Mouse (Mus musculus) gastrocnemius, adult 18-20 months (tissue): Measurements from ENCODE around the gene Naga. TPM values are rescaled to one million over a fixed set of nuclear protein-coding genes. Genes with fewer than 3 reads are reported as not detected.
A peak's percentile ranks its signal among the peaks of the same experiment; 100 is the strongest.

Experiments used
- DNase-seq: peaks from one replicate; pipeline ENCODE4 v3.0.0; 2021; ENCODE audit warnings: low spot score
- total RNA-seq, 2 experiments: library from RNA; stranded (reverse); gene quantifications; 2 replicates each; pipeline ENCODE4 v1.2.3; 2021

Gene Naga
- total RNA-seq, 2 experiments from 2014 or later, result 8.7 to 10.0 TPM

- no peak for DNase-seq
Observed at GRCm38 (mm10) chr15:82358431-82359260, 19.9 kb upstream of the Naga start.

- DNase-seq, result peak; percentile 98
Observed at GRCm38 (mm10) chr15:82354126-82354945, 15.6 kb upstream of the Naga start, which contains the start of gene Ndufa6. TSS of gene Ndufa6 (minus strand) at chr15:82354322.

GRCm38 (mm10) chr15:82353745-82354113, 15.0 kb upstream of the Naga start:
- no peak for DNase-seq

- no peak for DNase-seq
Observed at GRCm38 (mm10) chr15:82353078-82353744, 14.5 kb upstream of the Naga start.

GRCm38 (mm10) chr15:82351480-82351879, 12.8 kb upstream of the Naga start:
- DNase-seq, result no peak

- DNase-seq, result no peak
Observed at GRCm38 (mm10) chr15:82350349-82350748, 11.6 kb upstream of the Naga start.

GRCm38 (mm10) chr15:82348999-82349341, 10.2 kb upstream of the Naga start:
- no peak for DNase-seq

GRCm38 (mm10) chr15:82348258-82348998, 9.7 kb upstream of the Naga start:
- DNase-seq, result no peak

GRCm38 (mm10) chr15:82347852-82348251, 9.1 kb upstream of the Naga start:
- DNase-seq, result no peak

GRCm38 (mm10) chr15:82347303-82347676, 8.6 kb upstream of the Naga start:
- no peak for DNase-seq

GRCm38 (mm10) chr15:82346580-82347302, 8.0 kb upstream of the Naga start:
- DNase-seq, result no peak

- peak; percentile 99 for DNase-seq
Observed at GRCm38 (mm10) chr15:82345820-82346470, 7.2 kb upstream of the Naga start.

- DNase-seq, result no peak
Observed at GRCm38 (mm10) chr15:82344971-82345370, 6.2 kb upstream of the Naga start.

GRCm38 (mm10) chr15:82343368-82344287, 4.9 kb upstream of the Naga start:
- DNase-seq, result no peak

- DNase-seq, result no peak
Observed at GRCm38 (mm10) chr15:82342543-82342935, 3.8 kb upstream of the Naga start.

- no peak for DNase-seq
Observed at GRCm38 (mm10) chr15:82341675-82342542, 3.2 kb upstream of the Naga start.

GRCm38 (mm10) chr15:82341036-82341501, 2.3 kb upstream of the Naga start:
- DNase-seq, result peak; percentile 56
